Mouse (Mus musculus): ENCODE measurements around the gene Cmip.

DNA sequence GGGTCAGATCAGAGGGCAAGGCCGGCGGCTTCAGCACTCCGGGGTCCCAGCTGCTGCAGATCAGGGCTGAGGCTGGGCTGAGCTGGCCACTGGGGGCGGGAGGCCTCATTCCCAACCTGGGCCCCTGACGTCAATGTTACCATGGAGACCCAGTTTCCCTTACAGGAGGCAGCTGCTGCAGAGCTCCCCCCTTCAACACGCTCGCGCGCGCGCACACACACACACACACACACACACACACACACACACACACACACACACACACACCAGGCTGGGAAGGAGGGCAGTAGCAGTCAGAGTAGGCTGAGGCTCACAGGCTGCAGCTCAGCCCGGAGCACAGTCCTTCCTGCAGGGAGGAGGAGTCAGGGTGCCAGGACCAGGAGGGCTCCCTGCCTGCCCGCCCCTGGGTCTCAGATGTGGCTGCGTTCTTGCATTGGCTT, 213.5 kb downstream of the Cmip start:
- no peak for TF ChIP-seq GATA1 (IDR thresholded peaks at IDR 0.05; ENCODE audit: borderline replicate concordance, low read length)
- no peak for TF ChIP-seq FLI1 (IDR thresholded peaks at IDR 0.05; ENCODE audit: low read length)
